11 mouse cellular contexts compared by ENCODE assay signal in genomic region chr16:57251589-57252421, GRCm38 (mm10). TPM values are rescaled to one million over a fixed set of nuclear protein-coding genes. Genes with fewer than 3 reads are reported as not detected.
DNase-seq lines count a peak whose midpoint lies in the region; ATAC-seq lines count a peak whose summit lies in the region.
"Had no signal": no experiment of that assay in that cellular context is flagged by ENCODE, and none has a peak within 500 bp of the region (broad histone marks: within the 10 kb centered on the region; RNA-seq: fewer than 3 reads in every experiment).

No protein-coding gene starts in this region.

- peak; percentile 42 for DNase-seq in heart, adult 8-10 months (ENCODE audit: low spot score)
- DNase-seq in heart, postnatal 25 days (ENCODE audit: low spot score): no peak
- peak; percentile 52 for DNase-seq in NIH3T3 (ENCODE audit: low read depth)
- no peak for DNase-seq in thymus, postnatal 36 days
- DNase-seq in ovary, postnatal 10 days (ENCODE audit: low spot score): no peak

- H3K4me2 ChIP-seq in heart, embryonic 16.5 days (ENCODE audit: low read depth, low read length): no peak overlapping the region
- no peak overlapping the region for H3K4me2 ChIP-seq in lung, embryonic 16.5 days (ENCODE audit: low read depth, low read length)
- H3K4me2 ChIP-seq: liver, embryonic 12.5 days had no signal

- ATAC-seq in heart, embryonic 16.5 days (replicated peaks; ENCODE audit: extremely low read depth, insufficient read depth, low FRiP score): no peak; the same call in 1 of the 2 replicates
- ATAC-seq in lung, embryonic 16.5 days (ENCODE audit: low read depth): peak; percentile 71
- ATAC-seq in erythroblast, adult 5-6 weeks (replicated peaks; ENCODE audit: low FRiP score, poor library complexity, severe bottlenecking): no peak
- ATAC-seq: inflammation-experienced regulatory T-cells, adult 6 months; liver, embryonic 12.5 days had no signal

- H3K27ac ChIP-seq in heart, embryonic 16.5 days (ENCODE audit: low read length): peak overlapping the region; percentile 65
- peak overlapping the region; percentile 61 for H3K27ac ChIP-seq in lung, embryonic 16.5 days (ENCODE audit: low read length)
- H3K27ac ChIP-seq: forebrain, embryonic 10.5 days; liver, embryonic 12.5 days had no signal

- intact Hi-C loops in heart, postnatal 25 days (cut with DNase I): no loop called here

- 33% methylated on average over 7 of the region's 7 CpGs for WGBS in heart, embryonic 16.5 days
- WGBS in lung, embryonic 16.5 days: 28% methylated on average over 7 of the region's 7 CpGs

- no peak overlapping the region for H3K9ac ChIP-seq in heart, embryonic 16.5 days (ENCODE audit: low read length)
- no peak overlapping the region for H3K9ac ChIP-seq in lung, embryonic 16.5 days (ENCODE audit: low read length)
- H3K9ac ChIP-seq: liver, embryonic 12.5 days had no signal

- no peaks in the 10 kb centered on the region for H3K36me3 ChIP-seq in heart, embryonic 16.5 days (ENCODE audit: control insufficient read depth, insufficient read depth)
- H3K36me3 ChIP-seq in lung, embryonic 16.5 days (ENCODE audit: control insufficient read depth, insufficient read depth, low read length): no peaks in the 10 kb centered on the region
- H3K36me3 ChIP-seq: forebrain, embryonic 10.5 days; liver, embryonic 12.5 days had no signal

- H3K9me3 ChIP-seq in heart, embryonic 16.5 days (replicated peaks; ENCODE audit: control insufficient read depth, low read length): peaks cover 4% of the 10 kb centered on the region; the same call in 1 of the 2 replicates
- peaks cover 3% of the 10 kb centered on the region; the same call in 1 of the 2 replicates for H3K9me3 ChIP-seq in lung, embryonic 16.5 days (ENCODE audit: control insufficient read depth, low read length)
- H3K9me3 ChIP-seq: liver, embryonic 12.5 days had no signal

- H3K4me1 ChIP-seq in heart, embryonic 16.5 days (ENCODE audit: control insufficient read depth, insufficient read depth, low read length): peaks cover 10% of the 10 kb centered on the region
- H3K4me1 ChIP-seq in lung, embryonic 16.5 days (replicated peaks; ENCODE audit: control insufficient read depth, insufficient read depth, low read length): peaks cover 3% of the 10 kb centered on the region; the same call in 1 of the 2 replicates
- H3K4me1 ChIP-seq: liver, embryonic 12.5 days had no signal

- H3K4me3 ChIP-seq in heart, embryonic 16.5 days (ENCODE audit: low read length): no peak overlapping the region
- H3K4me3 ChIP-seq in lung, embryonic 16.5 days (ENCODE audit: low read length): no peak overlapping the region
- H3K4me3 ChIP-seq: forebrain, embryonic 10.5 days; liver, embryonic 12.5 days had no signal

- no peaks in the 10 kb centered on the region for H3K27me3 ChIP-seq in heart, embryonic 16.5 days (ENCODE audit: control insufficient read depth, insufficient read depth, low read length)
- no peaks in the 10 kb centered on the region for H3K27me3 ChIP-seq in lung, embryonic 16.5 days (ENCODE audit: control insufficient read depth, insufficient read depth, low read depth, low read length)
- H3K27me3 ChIP-seq: liver, embryonic 12.5 days had no signal

RNA-seq across cellular contexts. Expression of gene Tbc1d23, which starts 20.5 kb away (rescaled TPM):
- 10 to 100 TPM; 21.8 to 26.5 (median 24.0) TPM for total RNA-seq in heart, adult 8-10 months (2022)
- total RNA-seq in heart, postnatal 25 days (2021): 10 to 100 TPM; 23.9 to 26.2 TPM
- 17.1 and 20.0 TPM in 2 replicates for polyA plus RNA-seq in heart, embryonic 16.5 days (2015; fragmentation: Nextera tagmentation; extraction: Ambion mirVana)
- 24.0 and 25.0 TPM in 2 replicates for polyA plus RNA-seq in lung, embryonic 16.5 days (2015; fragmentation: Nextera tagmentation; extraction: Ambion mirVana)
- 6.5 and 13.8 TPM in 2 replicates for total RNA-seq in erythroblast, adult 5-6 weeks (2015; ENCODE audit: low replicate concordance)
- 13.4 and 14.4 TPM in 2 replicates for total RNA-seq in erythroblast, adult 5-6 weeks (2017; ENCODE audit: low replicate concordance)

RNA-seq across cellular contexts. Expression of gene Tmem30c, which starts 40.9 kb away (rescaled TPM):
- not detected for total RNA-seq in heart, adult 8-10 months (2022)
- not detected for total RNA-seq in heart, postnatal 25 days (2021)
- not detected in 2 replicates for polyA plus RNA-seq in heart, embryonic 16.5 days (2015; fragmentation: Nextera tagmentation; extraction: Ambion mirVana)
- polyA plus RNA-seq in lung, embryonic 16.5 days (2015; fragmentation: Nextera tagmentation; extraction: Ambion mirVana): 0.13 TPM in 1 of 2 replicates, not detected in the other
- total RNA-seq in erythroblast, adult 5-6 weeks (2015; ENCODE audit: low replicate concordance): not detected in 2 replicates
- total RNA-seq in erythroblast, adult 5-6 weeks (2017; ENCODE audit: low replicate concordance): not detected in 2 replicates
- polyA plus RNA-seq: forebrain, embryonic 10.5 days; liver, embryonic 12.5 days had no signal

Comparison
In these comparisons a context has a peak if more than half of its experiments do, and no peak if none do; other contexts are left out.
1. DNase-seq: peak in heart, adult 8-10 months (single experiment) and NIH3T3 (single experiment); none in heart, postnatal 25 days (single experiment), thymus, postnatal 36 days (0 of 2) and ovary, postnatal 10 days (single experiment).